8 mouse cellular contexts compared by ENCODE assay signal in genomic region chr2:59772261-59772683, GRCm38 (mm10).
DNase-seq lines count a peak whose midpoint lies in the region; ATAC-seq and TF ChIP-seq lines count a peak whose summit lies in the region.

No protein-coding gene starts in this region.

- ATAC-seq in lung, embryonic 14.5 days (ENCODE audit: insufficient read depth) = peak; percentile 73
- ATAC-seq in embryonic facial prominence, embryonic 13.5 days (ENCODE audit: insufficient number of reproducible peaks, insufficient read depth, low FRiP score, low TSS enrichment, low read depth) = no peak
- peak; percentile 87 for ATAC-seq in kidney, embryonic 15.5 days (replicated peaks; ENCODE audit: low FRiP score)
- ATAC-seq in neural tube, embryonic 13.5 days (ENCODE audit: low read depth) = peak; percentile 90

- no peaks in the 10 kb centered on the region for H3K9me3 ChIP-seq in lung, embryonic 14.5 days (ENCODE audit: low read depth, low read length)
- no peaks in the 10 kb centered on the region for H3K9me3 ChIP-seq in embryonic facial prominence, embryonic 13.5 days
- no peaks in the 10 kb centered on the region for H3K9me3 ChIP-seq in kidney, embryonic 15.5 days (replicated peaks)
- no peaks in the 10 kb centered on the region for H3K9me3 ChIP-seq in neural tube, embryonic 13.5 days

- no peak overlapping the region for H3K4me2 ChIP-seq in lung, embryonic 14.5 days
- peak overlapping the region; percentile 29; the same call in 1 of the 2 replicates for H3K4me2 ChIP-seq in embryonic facial prominence, embryonic 13.5 days
- H3K4me2 ChIP-seq in kidney, embryonic 15.5 days = peak overlapping the region; percentile 34
- H3K4me2 ChIP-seq in neural tube, embryonic 13.5 days = peak overlapping the region; percentile 21

- peak; percentile 50 for DNase-seq in lung, embryonic 14.5 days
- DNase-seq in lung, postnatal 4 days = no peak
- no peak for DNase-seq in cerebellum, postnatal 25 days
- DNase-seq in layer of hippocampus, postnatal 10 days (ENCODE audit: low spot score in 2 of 2) = no peak
- no peak for DNase-seq in cerebellum, adult 11 months

- peaks cover 24% of the 10 kb centered on the region for H3K4me1 ChIP-seq in lung, embryonic 14.5 days (ENCODE audit: insufficient read depth)
- peaks cover 74% of the 10 kb centered on the region for H3K4me1 ChIP-seq in embryonic facial prominence, embryonic 13.5 days
- H3K4me1 ChIP-seq in kidney, embryonic 15.5 days = peaks cover 67% of the 10 kb centered on the region
- H3K4me1 ChIP-seq in neural tube, embryonic 13.5 days (replicated peaks) = peaks cover 39% of the 10 kb centered on the region

- no peak overlapping the region for H3K4me3 ChIP-seq in lung, embryonic 14.5 days (ENCODE audit: low read depth, low read length)
- no peak overlapping the region for H3K4me3 ChIP-seq in embryonic facial prominence, embryonic 13.5 days
- H3K4me3 ChIP-seq in kidney, embryonic 15.5 days (replicated peaks) = no peak overlapping the region
- no peak overlapping the region for H3K4me3 ChIP-seq in neural tube, embryonic 13.5 days

- WGBS in lung, embryonic 14.5 days = 38% methylated on average over 12 of the region's 12 CpGs
- WGBS in embryonic facial prominence, embryonic 13.5 days = 36% methylated on average over 12 of the region's 12 CpGs
- WGBS in kidney, embryonic 15.5 days = 20% methylated on average over 12 of the region's 12 CpGs
- 28% methylated on average over 12 of the region's 12 CpGs for WGBS in neural tube, embryonic 13.5 days

- H3K9ac ChIP-seq in lung, embryonic 14.5 days = no peak overlapping the region
- H3K9ac ChIP-seq in embryonic facial prominence, embryonic 13.5 days = no peak overlapping the region
- H3K9ac ChIP-seq in kidney, embryonic 15.5 days = no peak overlapping the region
- peak overlapping the region; percentile 52 for H3K9ac ChIP-seq in neural tube, embryonic 13.5 days

- no peaks in the 10 kb centered on the region for H3K27me3 ChIP-seq in lung, embryonic 14.5 days (ENCODE audit: insufficient read depth, low read length)
- H3K27me3 ChIP-seq in embryonic facial prominence, embryonic 13.5 days = no peaks in the 10 kb centered on the region
- H3K27me3 ChIP-seq in kidney, embryonic 15.5 days = no peaks in the 10 kb centered on the region
- no peaks in the 10 kb centered on the region for H3K27me3 ChIP-seq in neural tube, embryonic 13.5 days

- no peak overlapping the region; the same call in 1 of the 2 replicates for H3K27ac ChIP-seq in lung, embryonic 14.5 days (ENCODE audit: low read depth)
- peak overlapping the region; percentile 83 for H3K27ac ChIP-seq in embryonic facial prominence, embryonic 13.5 days
- H3K27ac ChIP-seq in kidney, embryonic 15.5 days = peak overlapping the region; percentile 90
- H3K27ac ChIP-seq in neural tube, embryonic 13.5 days (replicated peaks) = peak overlapping the region; percentile 79

- peaks cover 16% of the 10 kb centered on the region for H3K36me3 ChIP-seq in lung, embryonic 14.5 days (ENCODE audit: insufficient read depth)
- peaks cover 18% of the 10 kb centered on the region; the same call in 1 of the 2 replicates for H3K36me3 ChIP-seq in embryonic facial prominence, embryonic 13.5 days
- H3K36me3 ChIP-seq in kidney, embryonic 15.5 days = peaks cover 34% of the 10 kb centered on the region
- no peaks in the 10 kb centered on the region for H3K36me3 ChIP-seq in neural tube, embryonic 13.5 days

- no peak for TF ChIP-seq CTCF in lung, embryonic 14.5 days (IDR thresholded peaks at IDR 0.05; ENCODE audit: low read depth)
